Mouse (Mus musculus) heart, adult 9 months (tissue): ENCODE measurements at regions not wholly inside any gene's neighbourhood (a gene's known extent, or its start where the extent isn't known, plus 50 kb on each side); places are given as distances from the start of the nearest gene placed in this dataset.

Experiments
- DNase-seq, 2 experiments: peaks; one replicate each; pipeline ENCODE4 v3.0.0; 2022; ENCODE audit warnings: low spot score in 2 of 2

DNA sequence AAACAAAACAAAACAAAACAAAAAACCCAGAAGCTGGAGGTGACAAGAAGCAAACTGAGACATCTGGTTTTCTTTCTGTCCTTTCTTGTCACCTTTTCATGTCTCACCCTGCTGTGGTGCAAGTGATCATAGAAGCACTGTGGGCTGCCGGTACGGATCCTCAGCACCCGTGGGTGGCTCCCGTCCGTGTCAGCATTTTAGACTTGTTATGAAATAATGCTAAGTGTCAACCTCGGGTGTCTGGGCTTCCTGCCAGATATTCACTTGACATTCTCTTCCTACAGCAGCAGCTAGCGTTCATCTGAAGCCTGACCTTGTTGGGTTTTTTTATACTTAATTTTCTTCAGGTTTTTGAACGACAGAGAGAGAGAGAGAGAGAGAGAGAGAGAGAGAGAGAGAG, 404.7 kb downstream of the Pla2g4a start:
- DNase-seq, result peak; percentile 19 to 33

DNA sequence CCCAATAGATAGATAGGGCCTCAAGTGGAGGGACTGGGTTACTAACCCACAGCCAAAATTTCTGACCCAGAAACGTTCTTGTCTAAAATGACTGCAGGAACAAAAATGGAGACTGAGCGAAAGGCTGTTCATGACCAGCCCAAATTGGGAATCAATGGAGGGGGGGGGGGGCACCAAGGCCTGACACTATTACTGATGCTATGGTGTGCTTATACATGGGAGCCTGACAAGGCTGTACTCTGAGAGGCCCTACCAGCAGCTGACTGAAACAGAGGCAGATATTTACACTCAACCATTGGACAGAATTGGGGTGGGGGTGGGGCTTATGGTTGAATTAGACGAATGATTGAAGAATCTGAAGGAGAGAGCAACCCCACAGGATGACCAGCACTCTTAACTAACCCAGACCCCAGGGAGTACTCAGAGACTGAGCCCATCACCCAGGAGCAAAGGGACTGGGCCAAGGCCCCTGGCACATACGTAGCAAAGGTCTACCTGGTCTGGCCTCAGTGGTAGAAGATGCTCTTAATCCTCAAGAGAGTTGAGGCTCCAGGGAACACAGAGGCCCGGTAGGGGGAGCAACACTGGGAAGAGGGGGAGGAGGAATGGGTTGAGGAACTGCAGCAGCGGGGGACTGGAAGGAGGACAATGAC, 405.6 kb downstream of the Pla2g4a start:
- DNase-seq, result no peak

DNA sequence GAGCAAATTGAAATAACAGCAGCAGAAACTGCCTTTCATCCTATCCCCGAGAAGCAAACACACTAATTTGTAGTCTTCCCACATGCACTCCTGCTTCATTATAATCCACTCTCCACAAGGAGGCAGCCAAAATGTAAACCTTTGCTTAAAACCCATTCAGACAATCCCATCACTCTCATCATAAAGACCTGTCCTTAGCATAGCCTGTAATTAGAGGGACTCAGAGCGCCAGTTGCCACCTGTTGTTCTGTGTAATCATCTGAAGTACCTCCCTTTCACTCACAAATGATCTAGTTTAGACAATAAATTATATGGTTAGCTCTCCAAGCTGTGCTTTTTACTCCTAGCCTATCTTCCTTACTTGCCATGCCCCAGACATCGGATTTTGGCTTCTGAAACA, 415.0 kb downstream of the Pla2g4a start:
- no peak for DNase-seq

DNA sequence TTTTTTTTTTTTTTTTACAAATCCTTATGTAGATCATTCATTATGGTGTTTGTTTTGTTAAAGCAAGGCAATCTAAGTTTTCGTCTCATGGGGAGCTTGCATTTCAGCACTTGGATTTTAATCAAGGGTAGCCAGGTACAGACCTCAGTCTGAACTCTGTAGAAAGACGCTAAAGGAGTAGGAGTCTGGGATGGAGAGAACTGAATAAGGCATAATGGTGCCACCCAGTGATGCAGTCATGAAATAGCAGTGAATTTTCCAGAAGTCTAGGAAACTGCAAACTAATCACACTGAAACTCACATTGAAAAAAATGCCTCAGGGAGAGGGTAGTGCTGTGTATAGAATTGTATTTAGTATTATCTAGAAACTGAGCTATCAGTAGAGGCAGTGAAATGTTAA, 419.7 kb downstream of the Pla2g4a start:
- no peak for DNase-seq

DNA sequence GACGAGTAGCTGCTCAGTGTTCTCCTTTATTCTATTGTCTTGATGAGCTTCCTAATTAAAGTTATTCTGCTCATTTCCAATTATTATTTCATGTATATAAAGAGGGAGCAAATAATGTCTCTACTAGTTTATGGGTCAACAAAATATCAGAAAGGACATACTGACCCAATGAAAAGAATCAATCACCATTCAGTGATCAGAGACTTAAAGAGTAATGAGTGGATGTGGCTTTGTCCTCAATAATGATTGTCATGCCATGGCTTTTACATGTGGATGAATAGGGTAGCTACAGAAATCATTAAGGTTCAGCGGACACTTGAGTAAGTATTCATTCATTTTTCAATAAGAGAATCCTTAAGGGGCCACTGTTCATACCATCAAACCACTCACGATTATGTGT, 427.4 kb downstream of the Pla2g4a start:
- DNase-seq, result no peak
